Mouse (Mus musculus) gastrocnemius, postnatal 14 days (tissue): ENCODE measurements around the gene Reep6. TPM values are rescaled to one million over a fixed set of nuclear protein-coding genes. Genes with fewer than 3 reads are reported as not detected.

ENCODE experiments used
- DNase-seq: peaks from one replicate; pipeline ENCODE4 v3.0.0; 2021; ENCODE audit warnings: mixed read lengths
- intact Hi-C: fragments of 180-260 bp; cut with DNase I; formaldehyde crosslinking; loops from one replicate; pipeline ENCODE4 v1.15.1; 2025; ENCODE audit warnings: low total_unique reads
- total RNA-seq, 2 experiments: library from RNA; stranded (reverse); gene quantifications; 2 replicates each; pipeline ENCODE4 v1.2.3; 2021

The Reep6 gene
- total RNA-seq, 2 experiments from 2014 or later, result 1.9 to 2.5 TPM

- DNase-seq, result no peak
- intact Hi-C loops, result loop anchor here (5.0 kb wide), 1 partner anchor 53 kb away; no protein-coding TSS in a partner anchor
Measured at GRCm38 (mm10) chr10:80299301-80299700, 30.5 kb upstream of the Reep6 start.

- intact Hi-C loops, result loop anchor here (5.0 kb wide), 1 partner anchor 52 kb away; no protein-coding TSS in a partner anchor
- no peak for DNase-seq
Measured at GRCm38 (mm10) chr10:80299824-80300223, 29.9 kb upstream of the Reep6 start.

GRCm38 (mm10) chr10:80300672-80301181 lies 29.0 kb upstream of the Reep6 start:
- no peak for DNase-seq
- intact Hi-C loops, result no loop called here

- no peak for DNase-seq
- intact Hi-C loops, result no loop called here
Measured at GRCm38 (mm10) chr10:80301256-80302081, 28.3 kb upstream of the Reep6 start.

GRCm38 (mm10) chr10:80302082-80302355 lies 27.7 kb upstream of the Reep6 start:
- no peak for DNase-seq
- intact Hi-C loops, result no loop called here

GRCm38 (mm10) chr10:80302471-80302881 lies 27.3 kb upstream of the Reep6 start:
- DNase-seq, result peak; percentile 86
- intact Hi-C loops, result no loop called here

- intact Hi-C loops, result no loop called here
- DNase-seq, result no peak
Measured at GRCm38 (mm10) chr10:80304458-80304857, 25.3 kb upstream of the Reep6 start.

- DNase-seq, result no peak
- intact Hi-C loops, result no loop called here
Measured at GRCm38 (mm10) chr10:80304862-80305261, 24.9 kb upstream of the Reep6 start.

GRCm38 (mm10) chr10:80311560-80311959 lies 18.2 kb upstream of the Reep6 start:
- no peak for DNase-seq
- intact Hi-C loops, result no loop called here

GRCm38 (mm10) chr10:80312586-80313504 lies 16.9 kb upstream of the Reep6 start:
- no peak for DNase-seq
- intact Hi-C loops, result no loop called here

- DNase-seq, result peak; percentile 48
- intact Hi-C loops, result no loop called here
Measured at GRCm38 (mm10) chr10:80313627-80314201, 16.0 kb upstream of the Reep6 start.

GRCm38 (mm10) chr10:80314494-80315001 lies 15.2 kb upstream of the Reep6 start:
- DNase-seq, result no peak
- intact Hi-C loops, result no loop called here

- no peak for DNase-seq
- intact Hi-C loops, result no loop called here
Measured at GRCm38 (mm10) chr10:80315315-80315714, 14.4 kb upstream of the Reep6 start.

GRCm38 (mm10) chr10:80316359-80316781 lies 13.4 kb upstream of the Reep6 start:
- intact Hi-C loops, result no loop called here
- DNase-seq, result no peak

GRCm38 (mm10) chr10:80317011-80317410 lies 12.7 kb upstream of the Reep6 start:
- no peak for DNase-seq
- intact Hi-C loops, result no loop called here

- intact Hi-C loops, result no loop called here
- peak; percentile 93 for DNase-seq
Measured at GRCm38 (mm10) chr10:80320340-80320760, 9.4 kb upstream of the Reep6 start, which contains the start of gene 2310011J03Rik. Gene 2310011J03Rik, minus strand, starts transcription at chr10:80320537.

GRCm38 (mm10) chr10:80321014-80321669 lies 8.6 kb upstream of the Reep6 start:
- no peak for DNase-seq
- intact Hi-C loops, result no loop called here

- DNase-seq, result no peak
- intact Hi-C loops, result no loop called here
Measured at GRCm38 (mm10) chr10:80321670-80322581, 7.8 kb upstream of the Reep6 start.
